Mouse (Mus musculus) small intestine, adult 2 months (tissue): Measurements from ENCODE around the gene Itgb3.

Source experiments
- CTCF ChIP-seq: fragments of 200-500 bp; IDR thresholded peaks from 2 replicates; pipeline ENCODE4 v1.5.1; 2012; ENCODE audit warnings: low read depth, mild to moderate bottlenecking, control low read depth, inconsistent platforms, low read length, moderate library complexity, mixed read lengths; ENCODE audit not compliant: insufficient replicate concordance, insufficient read length; ENCODE audit errors: extremely low read depth
- POLR2A ChIP-seq: fragments of 200-500 bp; IDR thresholded peaks from 2 replicates; pipeline ENCODE4 v1.6.1; 2012; ENCODE audit warnings: low read depth, mild to moderate bottlenecking, control low read depth, inconsistent platforms, low read length, moderate library complexity

DNA sequence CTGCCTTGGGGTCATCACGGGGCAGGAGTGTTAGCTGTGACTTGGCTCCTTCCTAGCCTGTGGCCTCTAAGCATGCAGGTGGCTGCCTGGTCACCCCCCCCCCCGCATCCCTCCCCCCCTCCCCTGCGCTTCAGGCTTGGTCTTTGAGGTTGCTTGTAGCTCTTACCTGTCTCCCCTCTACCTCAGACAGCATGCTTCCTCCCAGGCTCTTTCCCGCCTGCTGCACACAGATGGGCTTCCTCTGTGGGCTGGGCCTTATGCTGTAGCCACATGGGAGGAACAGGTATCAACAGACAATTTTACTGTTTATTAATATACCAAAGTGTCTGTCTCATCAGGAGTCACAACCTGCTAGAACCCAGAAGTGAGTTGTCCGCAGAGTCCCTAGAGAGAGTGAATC is 38.8 kb downstream of the Itgb3 start:
- no peak for TF ChIP-seq CTCF
- no peak for TF ChIP-seq POLR2A
